Mouse (Mus musculus) G1E (cell line): Measurements from ENCODE around the gene Srsf12. TPM values are rescaled to one million over a fixed set of nuclear protein-coding genes. Genes with fewer than 3 reads are reported as not detected.

Experiments
- ATAC-seq: 2 replicates; pipeline ENCODE4 v1.8.0; 2016; ENCODE audit warnings: mild to moderate bottlenecking; ENCODE audit not compliant: insufficient number of reproducible peaks, poor library complexity, low FRiP score, severe bottlenecking; ENCODE audit errors: extremely low read depth
- DNase-seq: peaks from one replicate; pipeline ENCODE4 v3.0.0; 2012; ENCODE audit warnings: low spot score
- H3K27me3 ChIP-seq: 2 replicates; pipeline ENCODE4 v1.6.1; 2012; ENCODE audit warnings: mild to moderate bottlenecking, low read length, inconsistent platforms; ENCODE audit not compliant: insufficient read depth
- H3K36me3 ChIP-seq: replicated peaks from 2 replicates; pipeline ENCODE3; 2012; ENCODE audit warnings: mild to moderate bottlenecking, inconsistent platforms
- H3K4me1 ChIP-seq: 2 replicates; pipeline ENCODE4 v1.6.1; 2012; ENCODE audit warnings: low read depth, low read length, inconsistent platforms, mixed read lengths; ENCODE audit not compliant: insufficient read depth
- H3K4me3 ChIP-seq: 2 replicates; pipeline ENCODE4 v1.5.1; 2012; ENCODE audit warnings: low read depth, mild to moderate bottlenecking, inconsistent platforms, low read length, moderate library complexity, mixed read lengths
- H3K9me3 ChIP-seq: replicated peaks from 2 replicates; pipeline ENCODE4 v1.6.1; 2012; ENCODE audit warnings: inconsistent platforms
- CTCF ChIP-seq: IDR thresholded peaks from 2 replicates; pipeline ENCODE4 v1.5.1; 2012; ENCODE audit warnings: low read depth, low read length, inconsistent platforms, mixed read lengths
- GATA1 ChIP-seq: IDR thresholded peaks from 2 replicates; pipeline ENCODE4 v1.6.1; 2012; ENCODE audit warnings: borderline replicate concordance, low read length, inconsistent platforms, mixed read lengths
- GATA2 ChIP-seq: IDR thresholded peaks from 2 replicates; pipeline ENCODE4 v1.6.1; 2012; ENCODE audit warnings: low read depth, low read length, inconsistent platforms, borderline replicate concordance
- POLR2AphosphoS5 ChIP-seq: IDR thresholded peaks from 2 replicates; pipeline ENCODE4 v1.6.1; 2012; ENCODE audit warnings: low read depth, low read length, inconsistent platforms; ENCODE audit not compliant: insufficient replicate concordance
- TAL1 ChIP-seq: conservative IDR thresholded peaks from 2 replicates; pipeline ENCODE4 v1.6.1; 2012; ENCODE audit warnings: low read depth, low read length, inconsistent platforms, mixed read lengths
- polyA plus RNA-seq: library from polyadenylated mRNA; stranded (reverse); fragments of >175 nt; gene quantifications from 2 replicates; pipeline ENCODE4 v1.2.3, GENCODE M21; 2012
- total RNA-seq, 2 experiments: library from RNA; stranded (forward) in 1 of 2; stranded (reverse) in 1 of 2; fragments of 200-1000 nt in 1 of 2; fragments of >200 nt in 1 of 2; fragmentation: Nextera tagmentation in 1 of 2; gene quantifications; 2 replicates each; pipeline ENCODE4 v1.2.3; 2014 to 2017

Srsf12 gene
- total RNA-seq (2014; fragmentation: Nextera tagmentation): not detected in 2 replicates
- total RNA-seq (2017): 0.05 TPM in 1 of 2 replicates, not detected in the other
- not detected in 2 replicates for polyA plus RNA-seq

DNA sequence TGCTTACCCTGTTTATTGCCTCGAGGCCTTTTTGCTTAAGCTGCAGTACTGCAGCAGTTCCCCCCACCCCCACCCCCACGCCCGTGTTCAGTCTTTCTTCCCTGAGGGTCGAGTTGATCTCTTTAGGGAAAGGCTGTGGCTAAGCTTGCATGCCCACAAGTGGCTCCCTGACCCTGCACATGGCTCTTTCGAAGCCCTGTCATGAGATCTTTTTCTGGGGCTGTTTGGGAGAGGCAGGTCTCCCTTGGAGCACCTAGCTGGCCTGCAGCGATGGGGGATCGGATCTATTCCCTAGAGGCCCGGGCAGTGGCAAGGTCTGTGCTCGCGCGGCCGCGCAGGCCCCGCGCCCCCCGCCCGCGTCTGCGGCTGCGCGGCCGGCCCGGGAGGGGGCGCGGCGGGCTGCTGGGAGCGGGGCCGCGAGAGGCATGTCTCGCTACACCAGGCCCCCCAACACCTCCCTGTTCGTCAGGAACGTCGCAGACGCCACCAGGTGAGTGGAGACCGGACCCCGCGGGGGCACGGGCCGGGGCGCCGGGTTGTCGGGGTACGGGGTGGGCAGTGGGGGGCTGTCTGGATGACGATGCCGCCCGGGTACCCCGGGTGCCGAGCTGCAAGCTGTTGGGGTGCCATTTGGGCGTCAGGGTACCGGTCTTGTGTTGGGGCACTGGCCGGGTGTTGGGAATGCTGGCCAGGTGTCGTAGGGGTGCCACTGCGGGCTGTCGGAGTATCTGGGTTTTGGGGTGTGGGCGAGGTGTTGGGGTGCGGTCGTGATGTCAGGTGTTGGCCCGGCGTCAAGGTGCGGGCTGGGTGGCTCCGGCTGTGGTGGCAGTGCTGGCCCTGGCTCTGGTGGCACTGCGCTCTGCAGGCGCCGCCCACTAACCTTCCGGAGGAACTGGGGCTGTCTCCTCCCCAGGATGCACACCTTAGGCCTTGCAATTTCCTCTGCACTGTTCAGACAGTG lies at the start of gene Srsf12:
Gene Srsf12, plus strand, starts transcription at position 111 of the 961 bp plus-strand sequence.
- TF ChIP-seq GATA1 (no peak), CTCF (no peak), POLR2AphosphoS5 (no peak), TAL1 (no peak), GATA2 (no peak)
- Histone ChIP-seq H3K27me3 (peaks cover 4% of the 10 kb centered on the region; the same call in 1 of the 2 replicates), H3K9me3 (0 out of 2 replicates have a peak, but pooled peaks cover 3% of the 10 kb centered on the region), H3K4me3 (no peak within 1 kb of the TSS), H3K36me3 (no peaks in the 10 kb centered on the region), H3K4me1 (no peaks in the 10 kb centered on the region)
- no peak for DNase-seq
- ATAC-seq: no peak

DNA sequence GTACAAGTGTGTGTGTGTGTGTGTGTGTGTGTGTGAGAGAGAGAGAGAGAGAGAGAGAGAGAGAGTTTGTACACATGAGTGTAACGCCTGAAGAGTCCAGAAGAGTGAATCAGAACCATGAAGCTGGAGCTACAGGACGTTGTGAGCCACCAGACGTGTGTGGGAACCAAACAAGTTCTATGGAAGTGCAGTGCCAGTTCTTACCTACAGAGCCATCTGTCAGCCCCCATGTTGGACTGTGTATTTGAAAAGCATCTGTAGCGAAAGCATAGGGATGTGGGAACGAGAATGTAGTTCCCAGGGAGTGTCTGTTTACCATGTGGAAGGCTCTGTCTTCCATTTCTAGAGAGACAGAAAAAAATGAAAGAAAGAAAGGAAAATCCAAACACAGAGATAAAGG lies 25.3 kb upstream of the Srsf12 start:
- TF ChIP-seq CTCF (no peak), POLR2AphosphoS5 (no peak), TAL1 (no peak), GATA2 (no peak), GATA1 (no peak)
- DNase-seq (no peak), ATAC-seq (no peak)
- Histone ChIP-seq H3K27me3 (peaks cover 7% of the 10 kb centered on the region; the same call in 1 of the 2 replicates), H3K4me1 (no peaks in the 10 kb centered on the region), H3K4me3 (no peak overlapping the region), H3K9me3 (no peaks in the 10 kb centered on the region), H3K36me3 (no peaks in the 10 kb centered on the region)

DNA sequence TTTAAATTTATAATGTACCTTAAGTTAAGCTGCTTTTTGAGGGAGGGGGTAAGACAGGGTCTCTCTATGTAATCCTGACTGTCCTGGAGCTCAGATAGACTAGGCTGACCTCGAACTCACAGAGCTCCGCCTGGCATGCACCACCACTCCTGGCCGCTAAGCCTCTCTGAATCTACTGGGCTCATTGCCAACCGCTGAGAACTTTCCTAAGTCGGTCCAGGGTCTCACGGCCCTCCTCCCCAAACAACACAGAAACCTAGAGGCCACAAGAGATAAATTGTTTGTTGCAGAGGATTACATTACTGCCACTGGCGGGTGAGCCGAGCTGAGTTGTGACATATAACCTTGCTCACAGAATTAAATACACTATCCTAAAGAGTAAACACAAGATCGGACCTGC lies 20.6 kb upstream of the Srsf12 start:
- Histone ChIP-seq H3K4me1 (no peaks in the 10 kb centered on the region), H3K27me3 (peaks cover 6% of the 10 kb centered on the region; the same call in 1 of the 2 replicates), H3K4me3 (no peak overlapping the region), H3K9me3 (peaks cover 10% of the 10 kb centered on the region), H3K36me3 (no peaks in the 10 kb centered on the region)
- TF ChIP-seq GATA1 (no peak), CTCF (no peak), TAL1 (no peak), POLR2AphosphoS5 (no peak), GATA2 (no peak)
- DNase-seq (no peak), ATAC-seq (no peak)

DNA sequence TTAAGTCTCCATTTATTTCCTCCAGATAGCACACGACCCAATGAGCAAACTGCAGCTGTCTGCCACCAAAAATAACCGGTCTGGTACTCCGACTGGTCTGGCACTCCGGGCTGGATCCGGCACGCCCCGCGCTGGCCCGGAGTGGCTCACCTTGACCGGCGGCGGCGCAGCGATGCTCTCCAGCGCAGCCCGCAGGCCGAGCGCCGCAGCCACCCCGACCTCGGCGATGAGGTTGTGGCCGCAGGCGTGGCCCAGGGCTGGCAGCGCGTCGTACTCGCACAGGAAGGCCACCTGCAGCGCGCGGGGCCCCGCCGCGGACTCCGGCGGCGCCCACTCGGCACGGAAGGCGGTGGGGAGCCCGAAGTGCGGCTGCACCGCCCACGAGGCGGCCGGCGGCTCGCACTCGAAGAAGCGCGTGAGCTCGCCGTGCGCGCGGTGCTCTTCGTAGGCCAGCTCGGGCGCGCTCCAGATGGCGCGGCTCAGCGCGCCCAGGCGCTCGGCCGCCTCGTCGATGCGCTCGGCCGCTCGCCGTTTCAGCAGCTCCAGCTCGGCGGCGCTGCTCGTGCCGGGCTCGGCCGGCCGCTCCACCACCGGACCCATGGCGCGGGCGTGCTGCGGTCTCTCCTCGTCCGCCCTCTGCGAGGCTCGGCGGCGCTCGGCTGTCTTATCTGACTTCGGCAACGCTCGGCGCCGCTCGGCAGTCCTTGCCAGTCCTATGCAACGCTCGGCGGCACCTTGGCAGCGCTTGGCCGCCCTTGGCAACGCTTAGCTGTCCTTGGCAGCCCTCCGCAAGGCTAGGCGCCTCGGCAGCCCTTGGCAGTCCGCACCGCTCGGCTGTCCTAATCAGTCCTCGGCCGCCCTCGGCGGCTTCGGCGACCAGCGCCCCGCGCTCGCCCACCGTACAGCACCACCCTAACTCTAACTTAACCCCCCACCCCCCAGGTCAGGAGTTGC lies 19.7 kb upstream of the Srsf12 start:
- Histone ChIP-seq H3K9me3 (peaks cover 10% of the 10 kb centered on the region), H3K4me1 (no peaks in the 10 kb centered on the region), H3K27me3 (peaks cover 3% of the 10 kb centered on the region; the same call in 1 of the 2 replicates), H3K4me3 (no peak overlapping the region; the same call in 1 of the 2 replicates), H3K36me3 (no peaks in the 10 kb centered on the region)
- ATAC-seq (no peak), DNase-seq (no peak)
- no peak for TF ChIP-seq CTCF
- TF ChIP-seq GATA2: no peak
- no peak for TF ChIP-seq GATA1
- TF ChIP-seq TAL1: no peak
- TF ChIP-seq POLR2AphosphoS5: no peak

DNA sequence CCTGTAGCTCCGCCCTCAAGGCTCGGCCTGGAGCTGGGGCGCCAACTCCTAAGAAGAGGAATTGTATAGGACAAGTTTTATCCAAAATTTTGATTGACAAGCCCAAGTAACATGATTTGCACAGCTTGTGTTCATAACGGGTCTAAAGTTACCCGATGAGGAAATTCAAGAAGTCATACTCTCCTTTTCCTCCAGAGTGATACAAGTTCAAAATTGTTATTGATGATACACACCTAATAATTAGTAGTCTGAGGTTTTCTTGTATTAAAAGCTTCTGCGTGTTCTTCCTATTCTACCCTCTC lies 19.1 kb upstream of the Srsf12 start, which contains the start of gene Pm20d2:
Gene Pm20d2, minus strand, starts transcription at position 3 of the 302 bp plus-strand sequence.
- peaks cover 3% of the 10 kb centered on the region; the same call in 1 of the 2 replicates for H3K27me3 ChIP-seq
- DNase-seq: no peak

DNA sequence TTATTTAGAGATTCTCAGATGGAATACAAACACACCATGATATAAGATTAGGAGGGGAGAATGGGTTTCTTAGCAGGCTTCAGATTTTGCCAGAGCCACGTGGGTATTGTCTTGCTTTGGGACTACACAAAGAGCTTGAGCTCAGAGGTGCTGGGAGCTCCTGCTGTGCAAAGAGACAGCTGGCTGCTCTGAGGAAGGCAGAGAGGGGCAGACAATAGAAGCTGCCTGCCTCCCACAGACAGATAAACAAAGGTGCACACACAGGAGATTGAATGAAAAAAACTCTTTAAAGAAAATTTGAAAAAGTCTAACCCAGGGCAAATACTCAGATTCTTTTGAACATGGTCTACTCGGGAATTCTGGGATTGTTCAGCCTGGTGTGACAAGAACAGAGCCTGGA lies 10.7 kb upstream of the Srsf12 start:
- no peak overlapping the region for H3K4me3 ChIP-seq
- peaks cover 5% of the 10 kb centered on the region for H3K27me3 ChIP-seq
- no peaks in the 10 kb centered on the region for H3K36me3 ChIP-seq
- H3K9me3 ChIP-seq: no peaks in the 10 kb centered on the region
- DNase-seq (no peak), ATAC-seq (no peak)
- H3K4me1 ChIP-seq: no peaks in the 10 kb centered on the region
- TF ChIP-seq CTCF (no peak), TAL1 (no peak), POLR2AphosphoS5 (no peak), GATA2 (no peak), GATA1 (no peak)

More for the DNA sequence above, 19.1 kb upstream of the Srsf12 start, which contains the start of gene Pm20d2:
- ATAC-seq: no peak
- Histone ChIP-seq H3K4me3 (no peak within 1 kb of the TSS; the same call in 1 of the 2 replicates), H3K9me3 (peaks cover 10% of the 10 kb centered on the region), H3K36me3 (no peaks in the 10 kb centered on the region), H3K4me1 (no peaks in the 10 kb centered on the region)
- TF ChIP-seq GATA1: no peak
